In genomic region chr2:148239046-148239445, GRCm38 (mm10) we compare ENCODE assay signal across 19 mouse cellular contexts.
DNase-seq lines count a peak whose midpoint lies in the region; ATAC-seq lines count a peak whose summit lies in the region.
"Had no signal": no experiment of that assay in that cellular context is flagged by ENCODE, and none has a peak within 500 bp of the region (broad histone marks: within the 10 kb centered on the region; RNA-seq: fewer than 3 reads in every experiment).

No protein-coding gene starts in this region.

- no peak overlapping the region for H3K9ac ChIP-seq in kidney, embryonic 14.5 days (ENCODE audit: low read depth, low read length)
- H3K9ac ChIP-seq in neural tube, embryonic 15.5 days (replicated peaks), result no peak overlapping the region
- H3K9ac ChIP-seq in embryonic facial prominence, embryonic 11.5 days (replicated peaks; ENCODE audit: low read length), result no peak overlapping the region
- H3K9ac ChIP-seq: forebrain, embryonic 12.5 days; heart, embryonic 12.5 days; liver, embryonic 13.5 days; lung, embryonic 14.5 days; neural tube, embryonic 12.5 days had no signal

- H3K4me1 ChIP-seq in kidney, embryonic 14.5 days (ENCODE audit: control insufficient read depth, insufficient read depth, low read length), result peaks cover 13% of the 10 kb centered on the region
- no peaks in the 10 kb centered on the region for H3K4me1 ChIP-seq in neural tube, embryonic 15.5 days
- no peaks in the 10 kb centered on the region for H3K4me1 ChIP-seq in embryonic facial prominence, embryonic 11.5 days (ENCODE audit: control insufficient read depth, insufficient read depth, low read length)
- H3K4me1 ChIP-seq: forebrain, embryonic 12.5 days; liver, embryonic 13.5 days; neural tube, embryonic 12.5 days had no signal

- H3K4me2 ChIP-seq in kidney, embryonic 14.5 days (replicated peaks; ENCODE audit: low read depth, low read length), result no peak overlapping the region
- H3K4me2 ChIP-seq in neural tube, embryonic 15.5 days, result no peak overlapping the region
- no peak overlapping the region for H3K4me2 ChIP-seq in embryonic facial prominence, embryonic 11.5 days (ENCODE audit: low read depth, low read length)
- H3K4me2 ChIP-seq: forebrain, embryonic 12.5 days; heart, embryonic 12.5 days; liver, embryonic 13.5 days; lung, embryonic 14.5 days; neural tube, embryonic 12.5 days had no signal

- WGBS in kidney, embryonic 14.5 days, result 14% methylated on average over 3 of the region's 3 CpGs
- WGBS in neural tube, embryonic 15.5 days, result 68% methylated on average over 3 of the region's 3 CpGs
- WGBS in embryonic facial prominence, embryonic 11.5 days, result 23% methylated on average over 3 of the region's 3 CpGs

- no peak overlapping the region for H3K27ac ChIP-seq in kidney, embryonic 14.5 days (ENCODE audit: low read depth, low read length)
- H3K27ac ChIP-seq in neural tube, embryonic 15.5 days (replicated peaks), result no peak overlapping the region
- no peak overlapping the region for H3K27ac ChIP-seq in embryonic facial prominence, embryonic 11.5 days (replicated peaks; ENCODE audit: low read depth, low read length)
- H3K27ac ChIP-seq: forebrain, embryonic 12.5 days; liver, embryonic 13.5 days; midbrain, embryonic 10.5 days; neural tube, embryonic 12.5 days had no signal

- no peaks in the 10 kb centered on the region for H3K36me3 ChIP-seq in kidney, embryonic 14.5 days (ENCODE audit: control insufficient read depth, insufficient read depth, low read length)
- H3K36me3 ChIP-seq in neural tube, embryonic 15.5 days, result no peaks in the 10 kb centered on the region
- H3K36me3 ChIP-seq in embryonic facial prominence, embryonic 11.5 days (replicated peaks; ENCODE audit: control insufficient read depth, insufficient read depth, low read depth, low read length), result no peaks in the 10 kb centered on the region
- H3K36me3 ChIP-seq: forebrain, embryonic 12.5 days; heart, embryonic 12.5 days; liver, embryonic 13.5 days; midbrain, embryonic 10.5 days; neural tube, embryonic 12.5 days had no signal

- peak; percentile 84 for ATAC-seq in kidney, embryonic 14.5 days (ENCODE audit: low FRiP score, low TSS enrichment)
- 0 out of 2 replicates have a peak, but pooled peaks have one; percentile 17 for ATAC-seq in neural tube, embryonic 15.5 days (ENCODE audit: low FRiP score)
- ATAC-seq in embryonic facial prominence, embryonic 11.5 days (replicated peaks; ENCODE audit: insufficient number of reproducible peaks, low FRiP score, low TSS enrichment, low read depth), result peak; percentile 39; the same call in 1 of the 2 replicates

- DNase-seq in kidney, adult 9 months, result no peak
- DNase-seq in neural tube, embryonic 10.5 days (ENCODE audit: extremely low spot score, low spot score), result no peak
- DNase-seq in embryonic facial prominence, embryonic 11.5 days (ENCODE audit: low spot score), result peak; percentile 3
- peak; percentile 78 for DNase-seq in retina, postnatal 1 day
- DNase-seq in ovary, postnatal 36 days (ENCODE audit: low spot score), result no peak
- no peak for DNase-seq in gastrocnemius, adult 18-20 months (ENCODE audit: low spot score)
- DNase-seq: cerebellum, adult 2 months; heart, postnatal 14 days; kidney, adult 8-10 months; liver, embryonic 13.5 days; lung, embryonic 14.5 days; lung, postnatal 36 days; right cerebral cortex, postnatal 25 days had no signal

- H3K27me3 ChIP-seq in kidney, embryonic 14.5 days (ENCODE audit: control insufficient read depth, insufficient read depth, low read length), result no peaks in the 10 kb centered on the region
- H3K27me3 ChIP-seq in neural tube, embryonic 15.5 days (replicated peaks), result no peaks in the 10 kb centered on the region
- no peaks in the 10 kb centered on the region for H3K27me3 ChIP-seq in embryonic facial prominence, embryonic 11.5 days (ENCODE audit: control insufficient read depth, insufficient read depth, low read length)
- H3K27me3 ChIP-seq: forebrain, embryonic 12.5 days; heart, embryonic 12.5 days; liver, embryonic 13.5 days; neural tube, embryonic 12.5 days had no signal

- H3K4me3 ChIP-seq in kidney, embryonic 14.5 days (ENCODE audit: low read length), result no peak overlapping the region
- H3K4me3 ChIP-seq in neural tube, embryonic 15.5 days (replicated peaks), result no peak overlapping the region
- H3K4me3 ChIP-seq in embryonic facial prominence, embryonic 11.5 days (ENCODE audit: low read depth, low read length), result no peak overlapping the region
- H3K4me3 ChIP-seq: forebrain, embryonic 12.5 days; heart, embryonic 12.5 days; liver, embryonic 13.5 days; midbrain, embryonic 10.5 days; neural tube, embryonic 12.5 days had no signal

- H3K9me3 ChIP-seq in kidney, embryonic 14.5 days (ENCODE audit: control insufficient read depth, low read length), result no peaks in the 10 kb centered on the region
- no peaks in the 10 kb centered on the region for H3K9me3 ChIP-seq in neural tube, embryonic 15.5 days (replicated peaks)
- no peaks in the 10 kb centered on the region for H3K9me3 ChIP-seq in embryonic facial prominence, embryonic 11.5 days (replicated peaks; ENCODE audit: control insufficient read depth, low read length)
- H3K9me3 ChIP-seq: forebrain, embryonic 12.5 days; heart, embryonic 12.5 days; liver, embryonic 13.5 days; midbrain, embryonic 10.5 days; neural tube, embryonic 12.5 days had no signal

Comparison
In these comparisons a context has a peak if more than half of its experiments do, and no peak if none do; other contexts are left out.
1. ATAC-seq: peak in every context shown above with its lines; median percentile 84 in kidney, embryonic 14.5 days; 39 in embryonic facial prominence, embryonic 11.5 days; 17 in neural tube, embryonic 15.5 days.
2. DNase-seq: peak in embryonic facial prominence, embryonic 11.5 days (single experiment) and retina, postnatal 1 day (single experiment); none in kidney, adult 9 months (single experiment), neural tube, embryonic 10.5 days (single experiment), ovary, postnatal 36 days (single experiment) and gastrocnemius, adult 18-20 months (single experiment).